Mouse (Mus musculus) heart, adult 2 months (tissue): ENCODE data around the gene Omt2b.

Source experiments
- CTCF ChIP-seq: fragments of 200-600 bp; IDR thresholded peaks from 2 replicates; pipeline ENCODE4 v1.8.1; 2022; ENCODE audit warnings: antibody characterized with exemption, mild to moderate bottlenecking, moderate library complexity
- POLR2A ChIP-seq: fragments of 200-500 bp; IDR thresholded peaks from 2 replicates; pipeline ENCODE4 v1.6.1; 2011; ENCODE audit warnings: mild to moderate bottlenecking, low read depth, low read length, control low read depth; ENCODE audit not compliant: insufficient read depth

DNA sequence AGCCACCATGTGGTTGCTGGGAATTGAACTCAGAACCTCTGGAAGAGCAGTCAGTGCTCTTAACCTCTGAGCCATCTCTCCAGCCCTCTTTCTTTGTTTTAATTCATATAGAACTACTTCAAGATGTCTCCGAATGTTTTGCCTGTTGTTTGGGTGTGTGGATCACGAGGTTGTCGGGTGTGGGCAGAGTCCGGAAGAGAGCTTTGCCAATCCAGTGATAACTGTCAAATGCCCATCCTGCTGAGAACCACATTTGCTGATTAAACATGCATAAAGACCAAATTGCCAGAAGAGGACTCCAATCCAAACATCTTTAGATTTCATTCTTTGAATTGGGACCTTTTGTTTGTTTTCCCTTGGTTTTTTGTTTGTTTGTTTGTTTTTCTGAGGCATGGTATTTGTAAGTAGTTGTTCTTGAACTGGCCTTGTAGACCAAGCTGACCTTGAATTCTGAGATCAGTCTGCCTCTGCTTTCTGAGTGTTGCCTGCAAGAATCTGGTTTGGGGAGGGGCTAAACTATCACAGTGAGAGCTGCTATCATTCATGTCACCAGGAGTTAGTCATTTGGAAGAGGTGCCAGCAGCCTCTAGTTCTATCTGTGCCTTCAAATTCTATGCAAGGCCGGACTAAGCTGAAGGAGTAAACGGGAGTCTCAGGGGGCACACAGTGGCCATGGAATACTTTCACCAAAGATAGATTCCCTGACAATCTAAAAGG, 24.3 kb downstream of the Omt2b start:
- TF ChIP-seq POLR2A (no peak), CTCF (no peak)
